Mouse (Mus musculus): ENCODE measurements around the gene Otud3. TPM values are rescaled to one million over a fixed set of nuclear protein-coding genes. Genes with fewer than 3 reads are reported as not detected.
A peak's percentile ranks its signal among the peaks of the same experiment; 100 is the strongest.

Otud3 gene
- polyA plus RNA-seq, 1 experiment from 2014 or later = 3.6 TPM

- no peaks in the 10 kb centered on the region for H3K9me3 ChIP-seq (ENCODE audit: control insufficient read depth)
- ATAC-seq = no peak
- no peak overlapping the region for H3K4me2 ChIP-seq (replicated peaks; ENCODE audit: low read depth)
- H3K4me1 ChIP-seq (replicated peaks; ENCODE audit: control insufficient read depth, insufficient read depth, low read length) = no peaks in the 10 kb centered on the region
- H3K4me3 ChIP-seq (ENCODE audit: low read depth, low read length) = no peak overlapping the region
- peak; percentile 99 for TF ChIP-seq CTCF (IDR thresholded peaks at IDR 0.05; ENCODE audit: low read depth)
- no peak overlapping the region for H3K27ac ChIP-seq (ENCODE audit: low read depth, low read length)
- H3K9ac ChIP-seq (ENCODE audit: low read depth, low read length) = no peak overlapping the region
- no peaks in the 10 kb centered on the region for H3K36me3 ChIP-seq (ENCODE audit: control insufficient read depth, insufficient read depth)
- WGBS = under 1% methylated on average over 4 of the region's 4 CpGs
- H3K27me3 ChIP-seq (replicated peaks; ENCODE audit: control insufficient read depth, insufficient read depth, low read length) = no peaks in the 10 kb centered on the region
Observed at GRCm38 (mm10) chr4:138851463-138851862, 62.3 kb downstream of the Otud3 start.

Other genes with a start within 250 kb of the Otud3 start
- gene Pla2g2c, start 189.2 kb downstream of the Otud3 start, polyA plus RNA-seq (2015; fragmentation: Nextera tagmentation; extraction: Ambion mirVana) = 0.09 and 0.21 TPM in 2 replicates
- 0.51 and 0.83 TPM in 2 replicates for gene Ubxn10, start 176.8 kb downstream of the Otud3 start, polyA plus RNA-seq (2015; fragmentation: Nextera tagmentation; extraction: Ambion mirVana)
- gene Pla2g2f, start 156.3 kb downstream of the Otud3 start, polyA plus RNA-seq (2015; fragmentation: Nextera tagmentation; extraction: Ambion mirVana) = 0.46 and 0.64 TPM in 2 replicates
- gene Pla2g2d, start 138.2 kb downstream of the Otud3 start, polyA plus RNA-seq (2015; fragmentation: Nextera tagmentation; extraction: Ambion mirVana) = 1.5 and 2.3 TPM in 2 replicates
- 0.22 and 0.39 TPM in 2 replicates for gene Pla2g5, start 50.5 kb downstream of the Otud3 start, polyA plus RNA-seq (2015; fragmentation: Nextera tagmentation; extraction: Ambion mirVana)
- gene Gm13030, start 40.0 kb downstream of the Otud3 start, polyA plus RNA-seq (2015; fragmentation: Nextera tagmentation; extraction: Ambion mirVana) = not detected in 2 replicates
- gene Pla2g2e, start 36.0 kb downstream of the Otud3 start, polyA plus RNA-seq (2015; fragmentation: Nextera tagmentation; extraction: Ambion mirVana) = 0.30 and 0.52 TPM in 2 replicates
- gene Rnf186, start 53.2 kb upstream of the Otud3 start, polyA plus RNA-seq (2015; fragmentation: Nextera tagmentation; extraction: Ambion mirVana) = 65.2 and 70.7 TPM in 2 replicates
- 11.0 and 12.2 TPM in 2 replicates for gene Tmco4, start 58.9 kb upstream of the Otud3 start, polyA plus RNA-seq (2015; fragmentation: Nextera tagmentation; extraction: Ambion mirVana)
- gene Htr6, start 161.6 kb upstream of the Otud3 start, polyA plus RNA-seq (2015; fragmentation: Nextera tagmentation; extraction: Ambion mirVana) = 0.08 TPM in 1 of 2 replicates, not detected in the other
- 37.6 and 39.9 TPM in 2 replicates for gene Nbl1, start 179.0 kb upstream of the Otud3 start, polyA plus RNA-seq (2015; fragmentation: Nextera tagmentation; extraction: Ambion mirVana)
- gene Minos1, start 217.2 kb upstream of the Otud3 start, polyA plus RNA-seq (2015; fragmentation: Nextera tagmentation; extraction: Ambion mirVana) = 820 and 852 TPM in 2 replicates

Measured in intestine, postnatal 0 days (tissue).